Mouse (Mus musculus) forebrain, embryonic 10.5 days (tissue): ENCODE measurements at regions not wholly inside any gene's neighbourhood (a gene's known extent, or its start where the extent isn't known, plus 50 kb on each side); places are given as distances from the start of the nearest gene placed in this dataset.

ENCODE experiments used
- DNase-seq: peaks from one replicate; pipeline ENCODE4 v3.0.0-alpha.2; 2017; ENCODE audit warnings: low spot score; ENCODE audit errors: extremely low spot score
- H3K27ac ChIP-seq: fragments of 300-500 bp; sonication (generic); 2 replicates; pipeline ENCODE4 v1.5.1; 2016; ENCODE audit warnings: mild to moderate bottlenecking
- H3K27me3 ChIP-seq: fragments of 300-500 bp; sonication (generic); 2 replicates; pipeline ENCODE4 v1.6.1; 2016; ENCODE audit warnings: mild to moderate bottlenecking; ENCODE audit not compliant: poor library complexity, severe bottlenecking
- H3K36me3 ChIP-seq: fragments of 300-500 bp; sonication (generic); replicated peaks from 2 replicates; pipeline ENCODE4 v1.6.1; 2016; ENCODE audit warnings: mild to moderate bottlenecking, moderate library complexity
- H3K4me1 ChIP-seq: fragments of 300-500 bp; sonication (generic); 2 replicates; pipeline ENCODE4 v1.6.1; 2016
- H3K4me3 ChIP-seq: fragments of 300-500 bp; sonication (generic); 2 replicates; pipeline ENCODE4 v1.5.1; 2016; ENCODE audit warnings: mild to moderate bottlenecking, moderate library complexity
- H3K9me3 ChIP-seq: fragments of 300-500 bp; sonication (generic); 2 replicates; pipeline ENCODE4 v1.6.1; 2016; ENCODE audit warnings: mild to moderate bottlenecking, moderate library complexity
- WGBS: fragments of 180-500 bp; shearing (Covaris S2); methylation state at CpG from one replicate; pipeline ENCODE4 v1.1.7; 2016; 5-methylcytosine and 5-hydroxymethylcytosine counted together

DNA sequence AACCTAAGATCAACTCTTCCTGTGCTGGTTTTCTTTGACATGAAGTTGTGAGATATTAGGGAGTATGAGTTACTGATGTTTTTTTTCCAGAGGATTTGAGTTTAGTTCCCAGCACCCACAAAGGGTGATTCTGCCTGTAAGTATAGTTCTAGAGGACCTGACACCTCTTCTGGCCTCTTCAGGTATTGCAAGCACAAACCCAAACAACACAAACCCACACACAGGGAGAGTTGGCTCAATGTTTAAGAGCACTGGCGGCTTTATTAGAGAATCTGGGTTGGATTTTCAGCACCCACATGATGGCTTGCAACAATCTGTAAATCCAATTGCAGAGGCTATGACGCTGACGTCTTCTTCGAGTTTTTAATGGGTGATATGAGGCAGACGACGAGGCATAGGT is 451.7 kb downstream of the Bckdhb start:
- Histone ChIP-seq H3K27me3 (no peaks in the 10 kb centered on the region), H3K4me3 (no peak overlapping the region), H3K27ac (no peak overlapping the region), H3K4me1 (no peaks in the 10 kb centered on the region), H3K36me3 (no peaks in the 10 kb centered on the region), H3K9me3 (peaks cover 5% of the 10 kb centered on the region; the same call in 1 of the 2 replicates)
- DNase-seq = no peak
- WGBS = 97% methylated on average over 6 of the region's 6 CpGs

DNA sequence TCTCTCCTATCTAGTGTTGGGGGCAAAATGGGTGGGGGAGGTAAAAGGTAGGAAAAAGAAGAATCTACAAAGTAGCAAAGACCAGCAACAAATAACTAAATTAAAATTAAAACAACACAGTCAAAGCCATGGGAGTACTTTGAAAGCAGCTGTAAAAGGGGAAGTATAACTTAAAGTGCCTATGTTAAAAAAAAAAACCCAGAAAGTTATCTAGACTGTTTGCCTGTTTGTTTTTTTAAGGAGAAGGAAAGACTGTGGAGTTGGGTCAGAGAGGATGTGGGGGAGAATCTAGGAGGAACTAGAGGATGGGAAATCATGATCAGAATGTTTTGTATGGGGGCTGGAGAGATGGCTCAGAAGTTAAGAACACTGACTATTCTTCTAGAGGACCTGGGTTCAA is 457.0 kb downstream of the Bckdhb start:
- Histone ChIP-seq H3K27ac (no peak overlapping the region), H3K4me1 (no peaks in the 10 kb centered on the region), H3K9me3 (no peaks in the 10 kb centered on the region), H3K4me3 (no peak overlapping the region), H3K36me3 (no peaks in the 10 kb centered on the region), H3K27me3 (no peaks in the 10 kb centered on the region)
- no peak for DNase-seq

DNA sequence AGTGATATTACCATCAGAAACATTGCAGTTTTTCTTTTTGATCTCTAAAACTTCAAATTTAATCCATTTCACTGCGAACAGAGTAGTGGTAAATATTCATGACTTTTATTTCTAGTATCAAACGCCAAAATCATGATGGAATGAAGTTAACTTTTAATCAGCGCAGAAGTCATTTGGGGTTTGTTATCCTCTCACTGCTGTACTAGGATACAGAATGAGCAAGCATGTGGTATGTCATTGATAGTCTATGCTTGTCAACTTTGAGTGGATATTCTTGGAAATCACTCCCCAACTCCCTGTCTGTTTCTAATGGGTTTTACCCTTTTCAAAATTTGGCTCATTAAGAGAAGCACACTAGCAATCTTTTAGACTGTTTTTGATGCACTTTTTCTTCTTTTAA is 464.9 kb downstream of the Bckdhb start:
- Histone ChIP-seq H3K27me3 (no peaks in the 10 kb centered on the region), H3K9me3 (no peaks in the 10 kb centered on the region), H3K4me3 (no peak overlapping the region), H3K4me1 (no peaks in the 10 kb centered on the region), H3K36me3 (no peaks in the 10 kb centered on the region), H3K27ac (no peak overlapping the region)
- no peak for DNase-seq
- 94% methylated on average over 3 of the region's 3 CpGs for WGBS

DNA sequence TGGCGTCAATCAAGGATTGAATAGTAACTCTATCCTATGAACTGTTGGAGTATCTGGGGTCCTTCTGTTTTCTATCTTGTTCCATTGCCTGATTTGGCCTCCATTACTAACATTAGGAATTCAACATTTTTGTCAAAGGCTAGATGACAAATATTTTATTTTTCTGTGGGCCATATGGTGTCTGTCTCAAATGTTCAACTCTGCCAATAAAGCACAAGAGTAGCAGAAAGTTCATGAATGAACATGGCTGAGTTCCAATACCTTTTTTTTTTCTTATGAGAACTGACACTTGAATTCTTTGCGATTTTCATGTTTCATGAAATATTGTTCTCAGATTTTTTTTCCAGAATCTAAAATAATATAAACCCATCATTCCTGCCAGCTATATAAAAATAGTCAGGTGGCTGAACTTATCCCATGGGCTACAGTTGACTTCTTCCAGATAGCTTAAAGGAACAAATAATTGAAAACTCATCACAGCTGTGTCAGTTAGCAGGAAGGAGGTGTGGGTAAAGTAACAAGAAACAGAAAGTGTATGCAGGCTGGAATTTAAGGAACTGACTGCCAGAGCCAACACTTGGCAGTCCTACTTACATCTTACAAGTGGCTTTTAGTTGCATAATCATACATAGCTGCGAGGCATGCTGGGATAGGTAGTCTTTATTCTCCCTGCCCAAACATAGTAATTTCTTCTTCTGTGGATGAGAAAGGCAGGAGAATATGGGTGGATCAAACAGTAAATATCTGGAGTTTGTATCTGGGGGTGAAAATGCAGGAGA is 469.8 kb downstream of the Bckdhb start:
- DNase-seq = no peak
- WGBS = 93% methylated on average over 3 of the region's 3 CpGs
- Histone ChIP-seq H3K4me1 (no peaks in the 10 kb centered on the region), H3K9me3 (no peaks in the 10 kb centered on the region), H3K4me3 (no peak overlapping the region), H3K27ac (no peak overlapping the region), H3K27me3 (no peaks in the 10 kb centered on the region), H3K36me3 (no peaks in the 10 kb centered on the region)

DNA sequence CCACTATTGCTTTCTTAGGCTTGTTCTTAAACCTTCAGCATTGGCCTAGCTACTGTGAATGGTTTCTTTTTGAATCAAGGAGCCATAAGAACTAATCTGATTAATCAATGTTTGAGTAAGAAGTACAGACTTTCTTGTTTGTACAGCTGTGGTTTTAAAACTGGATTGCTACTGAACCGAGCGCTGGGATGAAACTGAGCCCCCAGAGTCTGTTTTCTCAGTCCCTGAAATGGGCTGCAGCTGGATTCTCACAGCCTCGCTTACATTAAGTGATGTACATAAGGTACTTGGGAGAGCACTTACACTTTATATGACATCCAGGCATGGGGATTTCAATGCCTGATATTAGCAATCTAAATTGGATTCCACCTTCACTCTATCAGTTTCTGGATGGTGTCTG is 474.5 kb downstream of the Bckdhb start:
- 70% methylated on average over 3 of the region's 3 CpGs for WGBS
- no peak for DNase-seq

DNA sequence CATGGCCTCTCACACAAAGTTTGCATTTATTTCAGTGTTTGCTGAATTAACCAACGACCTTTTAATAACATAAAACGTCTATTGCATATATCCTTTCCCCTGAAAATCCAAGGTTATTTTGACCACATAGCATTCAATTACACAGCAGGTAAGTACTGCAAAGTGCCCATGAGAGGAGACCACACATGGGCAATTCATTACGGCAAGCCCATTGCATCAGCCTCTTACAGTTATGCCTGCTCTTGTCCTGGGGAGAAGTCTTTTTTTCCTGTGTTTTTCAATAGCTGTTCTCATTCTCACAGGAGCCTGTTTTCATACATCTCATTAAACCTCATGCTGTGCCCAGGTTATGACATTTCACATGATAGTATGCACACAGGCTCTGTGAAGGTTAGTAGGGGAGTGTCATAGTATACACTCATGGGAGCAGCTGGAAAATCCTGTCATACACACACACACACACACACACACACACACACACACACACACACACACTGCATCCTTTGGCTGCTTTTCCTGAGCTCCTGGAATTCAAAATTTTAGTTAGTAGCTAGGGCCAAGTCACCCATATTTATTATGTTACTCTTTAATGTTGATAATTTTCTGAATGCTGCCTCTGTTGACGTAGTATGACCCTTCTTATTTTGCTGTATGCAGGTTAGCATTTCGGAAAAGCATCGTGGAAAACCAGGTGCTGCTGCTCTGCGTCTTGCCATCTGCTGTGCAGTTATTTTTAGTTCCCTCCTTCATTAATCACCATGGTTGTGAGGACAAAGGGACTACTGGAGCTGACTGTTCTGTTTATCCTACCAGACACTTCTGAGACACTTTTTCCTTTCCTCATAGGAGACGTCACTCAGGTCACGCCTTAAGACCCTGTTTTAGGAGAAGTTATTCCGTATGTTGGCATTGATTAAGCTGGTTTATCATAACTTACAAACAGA is 483.6 kb downstream of the Bckdhb start:
- no peaks in the 10 kb centered on the region for H3K27me3 ChIP-seq
- 82% methylated on average over 10 of the region's 10 CpGs for WGBS
- no peak overlapping the region for H3K27ac ChIP-seq
- no peaks in the 10 kb centered on the region for H3K36me3 ChIP-seq
- no peaks in the 10 kb centered on the region for H3K4me1 ChIP-seq
- no peaks in the 10 kb centered on the region for H3K9me3 ChIP-seq
- H3K4me3 ChIP-seq = no peak overlapping the region
- DNase-seq = no peak

More for the DNA sequence above, 474.5 kb downstream of the Bckdhb start:
- H3K36me3 ChIP-seq = no peaks in the 10 kb centered on the region
- no peak overlapping the region for H3K4me3 ChIP-seq
- H3K27ac ChIP-seq = no peak overlapping the region
- H3K27me3 ChIP-seq = no peaks in the 10 kb centered on the region
- no peaks in the 10 kb centered on the region for H3K4me1 ChIP-seq
- H3K9me3 ChIP-seq = no peaks in the 10 kb centered on the region
